Mouse (Mus musculus): ENCODE data around the gene Brca1. TPM values are rescaled to one million over a fixed set of nuclear protein-coding genes. Genes with fewer than 3 reads are reported as not detected.
"Not testable (repeated sequence)": the region's sequence is repeated elsewhere in the genome, so short reads cannot be mapped to it uniquely, and the experiment has no call there.

Brca1 gene
- polyA plus RNA-seq (2015; fragmentation: Nextera tagmentation; extraction: Ambion mirVana), result 10.5 and 11.3 TPM in 2 replicates

GRCm38 (mm10) chr11:101551751-101552475 is at the start of gene Brca1, which contains the start of gene Nbr1:
Gene Brca1 (minus strand): TSS chr11:101551955.
Gene Nbr1 (plus strand): TSS chr11:101552149.
- H3K36me3 ChIP-seq (ENCODE audit: control insufficient read depth, insufficient read depth), result peaks cover 12% of the 10 kb centered on the region
- peaks cover 14% of the 10 kb centered on the region for H3K4me1 ChIP-seq (ENCODE audit: control insufficient read depth, low read depth, low read length)
- peak within 1 kb of the TSS; percentile 93 for H3K27ac ChIP-seq (ENCODE audit: low read length)
- H3K9me3 ChIP-seq (replicated peaks; ENCODE audit: control insufficient read depth, low read length), result no peaks in the 10 kb centered on the region
- H3K9ac ChIP-seq (ENCODE audit: low read depth, low read length), result peak within 1 kb of the TSS; percentile 92
- ATAC-seq (ENCODE audit: low read depth), result peak; percentile 65
- H3K4me3 ChIP-seq (ENCODE audit: low read depth, low read length), result peak within 1 kb of the TSS; percentile 85
- no peaks in the 10 kb centered on the region for H3K27me3 ChIP-seq (ENCODE audit: control insufficient read depth, insufficient read depth, low read depth, low read length)
- peak within 1 kb of the TSS; percentile 77 for H3K4me2 ChIP-seq (ENCODE audit: low read depth, low read length)
- WGBS (ENCODE audit: insufficient replicate concordance), result under 1% methylated on average over 43 of the region's 43 CpGs

GRCm38 (mm10) chr11:101599156-101599555 is 47.4 kb upstream of the Brca1 start, which contains the start of gene Gm11634:
Gene Gm11634 (minus strand): TSS chr11:101599256.
- Histone ChIP-seq H3K9me3 (replicated peaks; ENCODE audit: control insufficient read depth, low read length) (no peaks in the 10 kb centered on the region), H3K4me2 (ENCODE audit: low read depth, low read length) (no peak within 1 kb of the TSS), H3K4me3 (ENCODE audit: low read depth, low read length) (no peak within 1 kb of the TSS), H3K27ac (ENCODE audit: low read length) (no peak within 1 kb of the TSS), H3K36me3 (ENCODE audit: control insufficient read depth, insufficient read depth) (no peaks in the 10 kb centered on the region), H3K27me3 (ENCODE audit: control insufficient read depth, insufficient read depth, low read depth, low read length) (0 out of 2 replicates have a peak, but pooled peaks cover 2% of the 10 kb centered on the region), H3K4me1 (ENCODE audit: control insufficient read depth, low read depth, low read length) (no peaks in the 10 kb centered on the region), H3K9ac (ENCODE audit: low read depth, low read length) (no peak within 1 kb of the TSS)
- no peak for ATAC-seq (ENCODE audit: low read depth)
- 61% methylated on average over 6 of the region's 6 CpGs for WGBS (ENCODE audit: insufficient replicate concordance)

- WGBS (ENCODE audit: insufficient replicate concordance), result 58% methylated on average over 12 of the region's 12 CpGs
- no peak for ATAC-seq (ENCODE audit: low read depth)
- Histone ChIP-seq H3K4me1 (ENCODE audit: control insufficient read depth, low read depth, low read length) (peaks cover 2% of the 10 kb centered on the region; the same call in 1 of the 2 replicates), H3K9ac (ENCODE audit: low read depth, low read length) (no peak overlapping the region), H3K27me3 (ENCODE audit: control insufficient read depth, insufficient read depth, low read depth, low read length) (no peaks in the 10 kb centered on the region), H3K9me3 (replicated peaks; ENCODE audit: control insufficient read depth, low read length) (no peaks in the 10 kb centered on the region), H3K4me2 (ENCODE audit: low read depth, low read length) (no peak overlapping the region), H3K27ac (ENCODE audit: low read length) (no peak overlapping the region), H3K4me3 (ENCODE audit: low read depth, low read length) (no peak overlapping the region), H3K36me3 (ENCODE audit: control insufficient read depth, insufficient read depth) (no peaks in the 10 kb centered on the region)
These were observed 38.4 kb upstream of the Brca1 start for GRCm38 (mm10) chr11:101589989-101590624.

- Histone ChIP-seq H3K9ac (ENCODE audit: low read depth, low read length) (no peak overlapping the region), H3K27ac (ENCODE audit: low read length) (no peak overlapping the region), H3K4me3 (ENCODE audit: low read depth, low read length) (no peak overlapping the region), H3K4me2 (ENCODE audit: low read depth, low read length) (no peak overlapping the region), H3K27me3 (ENCODE audit: control insufficient read depth, insufficient read depth, low read depth, low read length) (no peaks in the 10 kb centered on the region), H3K4me1 (ENCODE audit: control insufficient read depth, low read depth, low read length) (peaks cover 2% of the 10 kb centered on the region; the same call in 1 of the 2 replicates), H3K36me3 (ENCODE audit: control insufficient read depth, insufficient read depth) (no peaks in the 10 kb centered on the region), H3K9me3 (replicated peaks; ENCODE audit: control insufficient read depth, low read length) (no peaks in the 10 kb centered on the region)
- WGBS (ENCODE audit: insufficient replicate concordance), result 24% methylated on average over 5 of the region's 5 CpGs
- ATAC-seq (ENCODE audit: low read depth), result peak; percentile 27; the same call in 1 of the 2 replicates
These were observed 37.7 kb upstream of the Brca1 start for GRCm38 (mm10) chr11:101589444-101589843.

GRCm38 (mm10) chr11:101588868-101589267 is 37.1 kb upstream of the Brca1 start:
- H3K9ac ChIP-seq (ENCODE audit: low read depth, low read length), result no peak overlapping the region

GRCm38 (mm10) chr11:101587676-101588075 is 35.9 kb upstream of the Brca1 start:
- 78% methylated on average over 10 of the region's 10 CpGs for WGBS (ENCODE audit: insufficient replicate concordance)
- Histone ChIP-seq H3K4me1 (ENCODE audit: control insufficient read depth, low read depth, low read length) (peaks cover 2% of the 10 kb centered on the region; the same call in 1 of the 2 replicates), H3K4me3 (ENCODE audit: low read depth, low read length) (no peak overlapping the region), H3K4me2 (ENCODE audit: low read depth, low read length) (no peak overlapping the region), H3K36me3 (ENCODE audit: control insufficient read depth, insufficient read depth) (no peaks in the 10 kb centered on the region), H3K27me3 (ENCODE audit: control insufficient read depth, insufficient read depth, low read depth, low read length) (no peaks in the 10 kb centered on the region), H3K9me3 (replicated peaks; ENCODE audit: control insufficient read depth, low read length) (no peaks in the 10 kb centered on the region), H3K9ac (ENCODE audit: low read depth, low read length) (no peak overlapping the region), H3K27ac (ENCODE audit: low read length) (no peak overlapping the region)
- peak; percentile 51; the same call in 1 of the 2 replicates for ATAC-seq (ENCODE audit: low read depth)

More at GRCm38 (mm10) chr11:101588868-101589267, 37.1 kb upstream of the Brca1 start:
- no peaks in the 10 kb centered on the region for H3K36me3 ChIP-seq (ENCODE audit: control insufficient read depth, insufficient read depth)
- H3K9me3 ChIP-seq (replicated peaks; ENCODE audit: control insufficient read depth, low read length), result no peaks in the 10 kb centered on the region
- H3K27ac ChIP-seq (ENCODE audit: low read length), result no peak overlapping the region
- no peak overlapping the region for H3K4me2 ChIP-seq (ENCODE audit: low read depth, low read length)
- no peaks in the 10 kb centered on the region for H3K27me3 ChIP-seq (ENCODE audit: control insufficient read depth, insufficient read depth, low read depth, low read length)
- ATAC-seq (ENCODE audit: low read depth), result no peak
- peaks cover 2% of the 10 kb centered on the region; the same call in 1 of the 2 replicates for H3K4me1 ChIP-seq (ENCODE audit: control insufficient read depth, low read depth, low read length)
- 72% methylated on average over 7 of the region's 7 CpGs for WGBS (ENCODE audit: insufficient replicate concordance)
- H3K4me3 ChIP-seq (ENCODE audit: low read depth, low read length), result no peak overlapping the region

- H3K4me2 ChIP-seq (ENCODE audit: low read depth, low read length), result no peak overlapping the region
- H3K4me1 ChIP-seq (ENCODE audit: control insufficient read depth, low read depth, low read length), result peaks cover 8% of the 10 kb centered on the region
- H3K9me3 ChIP-seq (replicated peaks; ENCODE audit: control insufficient read depth, low read length), result no peaks in the 10 kb centered on the region
- no peaks in the 10 kb centered on the region for H3K27me3 ChIP-seq (ENCODE audit: control insufficient read depth, insufficient read depth, low read depth, low read length)
- 51% methylated on average over 4 of the region's 4 CpGs for WGBS (ENCODE audit: insufficient replicate concordance)
- H3K4me3 ChIP-seq (ENCODE audit: low read depth, low read length), result no peak overlapping the region
- H3K27ac ChIP-seq (ENCODE audit: low read length), result no peak overlapping the region
- no peak for ATAC-seq (ENCODE audit: low read depth)
- H3K9ac ChIP-seq (ENCODE audit: low read depth, low read length), result no peak overlapping the region
- H3K36me3 ChIP-seq (ENCODE audit: control insufficient read depth, insufficient read depth), result peaks cover under 1% of the 10 kb centered on the region
These were observed 34.0 kb upstream of the Brca1 start for GRCm38 (mm10) chr11:101585805-101586204.

GRCm38 (mm10) chr11:101585031-101585430 is 33.3 kb upstream of the Brca1 start:
- not testable (repeated sequence) for H3K9me3 ChIP-seq (replicated peaks; ENCODE audit: control insufficient read depth, low read length); H3K4me3 ChIP-seq (ENCODE audit: low read depth, low read length); H3K36me3 ChIP-seq (ENCODE audit: control insufficient read depth, insufficient read depth); H3K4me1 ChIP-seq (ENCODE audit: control insufficient read depth, low read depth, low read length); ATAC-seq (ENCODE audit: low read depth); H3K27ac ChIP-seq (ENCODE audit: low read length); H3K4me2 ChIP-seq (ENCODE audit: low read depth, low read length); H3K27me3 ChIP-seq (ENCODE audit: control insufficient read depth, insufficient read depth, low read depth, low read length); H3K9ac ChIP-seq (ENCODE audit: low read depth, low read length)
- WGBS (ENCODE audit: insufficient replicate concordance), result 84% methylated on average over 1 of the region's 1 CpGs

GRCm38 (mm10) chr11:101583205-101583604 is 31.4 kb upstream of the Brca1 start:
- Histone ChIP-seq H3K9me3 (replicated peaks; ENCODE audit: control insufficient read depth, low read length) (no peaks in the 10 kb centered on the region), H3K4me2 (ENCODE audit: low read depth, low read length) (0 out of 2 replicates have a peak overlapping the region, but pooled peaks have one; percentile 7), H3K4me1 (ENCODE audit: control insufficient read depth, low read depth, low read length) (peaks cover 6% of the 10 kb centered on the region), H3K9ac (ENCODE audit: low read depth, low read length) (no peak overlapping the region), H3K4me3 (ENCODE audit: low read depth, low read length) (no peak overlapping the region), H3K36me3 (ENCODE audit: control insufficient read depth, insufficient read depth) (peaks cover 13% of the 10 kb centered on the region), H3K27ac (ENCODE audit: low read length) (no peak overlapping the region), H3K27me3 (ENCODE audit: control insufficient read depth, insufficient read depth, low read depth, low read length) (no peaks in the 10 kb centered on the region)
- WGBS (ENCODE audit: insufficient replicate concordance), result 77% methylated on average over 2 of the region's 2 CpGs
- no peak for ATAC-seq (ENCODE audit: low read depth)

Data from liver, embryonic 16.5 days (tissue).